Mouse (Mus musculus) bone marrow, adult 2 months (tissue): Measurements from ENCODE around the gene Drc3. TPM values are rescaled to one million over a fixed set of nuclear protein-coding genes. Genes with fewer than 3 reads are reported as not detected.

Experiments
- H3K27ac ChIP-seq: fragments of 200-500 bp; 2 replicates; pipeline ENCODE4 v1.5.1; 2012; ENCODE audit warnings: low read depth, mild to moderate bottlenecking, control low read depth, inconsistent platforms, low read length; ENCODE audit not compliant: control insufficient read depth, poor library complexity, insufficient read depth
- H3K4me1 ChIP-seq: fragments of 200-500 bp; 2 replicates; pipeline ENCODE4 v1.6.1; 2011; ENCODE audit warnings: low read length; ENCODE audit not compliant: control insufficient read depth, insufficient read depth
- H3K4me3 ChIP-seq: fragments of 200-500 bp; replicated peaks from 2 replicates; pipeline ENCODE3; 2011; ENCODE audit warnings: mild to moderate bottlenecking, low read depth, low read length, control low read depth; ENCODE audit not compliant: control insufficient read depth
- CTCF ChIP-seq: fragments of 200-500 bp; IDR thresholded peaks from 2 replicates; pipeline ENCODE4 v1.5.1; 2011; ENCODE audit warnings: low read length, control low read depth; ENCODE audit not compliant: control insufficient read depth, insufficient read depth
- POLR2A ChIP-seq: fragments of 200-500 bp; IDR thresholded peaks from 2 replicates; pipeline ENCODE4 v1.6.1; 2011; ENCODE audit warnings: low read depth, mild to moderate bottlenecking, control low read depth, low read length, borderline replicate concordance; ENCODE audit not compliant: control insufficient read depth
- WGBS: fragments of 180-500 bp; shearing (Covaris S2); methylation state at CpG from one replicate; pipeline ENCODE4 v1.1.7; 2018; 5-methylcytosine and 5-hydroxymethylcytosine counted together
- polyA plus RNA-seq: library from polyadenylated mRNA; stranded (reverse); fragments of >200 nt; gene quantifications from 2 replicates; pipeline ENCODE4 v1.2.4, GENCODE M21; 2011; ENCODE audit warnings: low replicate concordance; ENCODE audit not compliant: missing spikeins, insufficient read depth, insufficient read length

Drc3 gene
- not detected in 2 replicates for polyA plus RNA-seq

DNA sequence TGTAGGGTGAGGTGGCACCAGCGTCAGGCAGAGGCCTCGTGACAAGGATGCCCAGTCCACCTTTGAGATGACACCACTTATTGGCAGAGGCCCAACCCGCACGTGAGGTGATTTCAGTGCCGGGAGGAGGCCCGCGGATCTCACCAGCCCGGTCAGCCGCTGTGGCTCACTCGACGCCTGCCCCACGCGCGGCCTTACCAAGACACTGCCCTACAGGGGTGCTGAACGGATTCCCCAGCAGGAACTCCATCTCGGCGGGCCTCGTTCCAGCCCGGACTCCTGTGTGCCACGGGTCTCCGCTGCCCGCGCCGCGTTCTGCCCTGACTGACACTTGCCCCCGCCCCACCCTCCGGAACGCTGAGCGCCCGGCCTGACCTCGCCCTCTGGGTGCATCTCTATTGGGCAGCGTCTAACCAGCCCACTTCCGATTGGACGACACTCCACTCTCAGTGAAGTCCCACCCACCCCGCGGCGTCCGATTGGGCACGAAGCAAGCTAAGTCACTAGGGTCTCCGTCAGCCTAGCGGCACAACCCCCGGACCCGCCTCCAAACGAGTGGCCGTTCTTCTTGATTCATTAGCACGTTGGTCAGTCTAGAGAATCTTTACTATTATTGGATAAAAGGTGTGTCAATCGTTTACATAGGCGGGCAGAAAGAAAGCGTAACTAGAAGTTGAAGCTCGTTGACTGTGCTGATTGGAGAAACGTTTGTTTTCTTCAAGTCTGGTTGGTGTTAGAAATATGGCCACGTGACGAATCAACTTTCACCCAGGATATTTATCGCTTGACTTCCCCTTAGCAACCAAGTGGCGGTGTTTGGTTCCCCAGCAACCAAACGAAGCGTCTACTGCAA is at the start of gene Drc3, which contains the start of gene Tom1l2:
Gene Drc3, plus strand, starts transcription at position 771 of the 853 bp plus-strand sequence.
Gene Tom1l2, minus strand, starts transcription at position 347 of the 853 bp plus-strand sequence.
- Histone ChIP-seq H3K4me1 (peaks cover 1% of the 10 kb centered on the region; the same call in 1 of the 2 replicates), H3K27ac (peak within 1 kb of the TSS; percentile 60), H3K4me3 (peak within 1 kb of the TSS; percentile 79)
- WGBS = under 1% methylated on average over 57 of the region's 57 CpGs
- TF ChIP-seq POLR2A (peak; percentile 66; the same call in 1 of the 2 replicates), CTCF (no peak)

DNA sequence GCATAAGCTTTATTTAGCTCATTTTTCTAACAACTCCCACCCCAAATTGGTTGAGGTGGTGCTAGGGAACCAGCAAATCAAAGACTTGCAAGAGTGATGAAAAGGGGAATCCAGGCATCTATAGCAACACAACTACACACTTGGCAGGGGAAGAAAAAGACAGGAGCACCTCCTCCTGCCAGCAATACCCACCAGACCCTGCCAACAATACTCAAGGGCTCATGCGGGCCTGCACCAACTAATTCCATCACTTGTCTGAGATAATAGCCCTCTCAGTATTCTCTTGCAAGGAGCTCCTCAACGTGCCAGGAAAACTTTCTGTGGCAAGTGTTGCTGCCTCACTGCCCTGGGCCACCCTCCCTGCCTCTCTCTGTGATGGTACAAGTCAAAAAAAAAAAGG is 49.6 kb upstream of the Drc3 start:
- H3K4me3 ChIP-seq = no peak overlapping the region
- 74% methylated on average over 2 of the region's 2 CpGs for WGBS
- peaks cover 1% of the 10 kb centered on the region for H3K4me1 ChIP-seq
- no peak for TF ChIP-seq POLR2A
- TF ChIP-seq CTCF = no peak
- H3K27ac ChIP-seq = no peak overlapping the region

DNA sequence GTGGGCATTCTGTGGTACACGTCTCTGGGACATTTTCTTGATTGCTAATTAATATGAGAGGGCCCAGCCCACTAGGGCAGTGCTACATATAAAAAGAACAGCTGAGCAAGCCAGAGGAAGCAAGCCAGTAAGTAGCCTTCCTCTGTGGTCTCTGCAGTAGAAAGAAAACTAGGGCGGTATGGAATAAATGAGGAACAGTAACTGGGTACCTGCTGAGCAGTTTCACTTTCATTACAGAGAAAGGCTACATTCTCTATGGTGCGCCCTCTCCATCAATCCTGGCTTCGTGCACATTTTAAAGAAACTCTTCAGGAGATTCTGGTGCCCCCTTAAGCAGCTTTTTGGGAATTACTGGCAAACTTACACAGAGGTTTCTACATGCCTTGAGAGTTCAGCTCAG is 47.5 kb upstream of the Drc3 start:
- Histone ChIP-seq H3K4me3 (no peak overlapping the region), H3K4me1 (peaks cover 4% of the 10 kb centered on the region), H3K27ac (peak overlapping the region; percentile 23; the same call in 1 of the 2 replicates)
- no peak for TF ChIP-seq CTCF
- no peak for TF ChIP-seq POLR2A
- WGBS = 3% methylated on average over 4 of the region's 4 CpGs

DNA sequence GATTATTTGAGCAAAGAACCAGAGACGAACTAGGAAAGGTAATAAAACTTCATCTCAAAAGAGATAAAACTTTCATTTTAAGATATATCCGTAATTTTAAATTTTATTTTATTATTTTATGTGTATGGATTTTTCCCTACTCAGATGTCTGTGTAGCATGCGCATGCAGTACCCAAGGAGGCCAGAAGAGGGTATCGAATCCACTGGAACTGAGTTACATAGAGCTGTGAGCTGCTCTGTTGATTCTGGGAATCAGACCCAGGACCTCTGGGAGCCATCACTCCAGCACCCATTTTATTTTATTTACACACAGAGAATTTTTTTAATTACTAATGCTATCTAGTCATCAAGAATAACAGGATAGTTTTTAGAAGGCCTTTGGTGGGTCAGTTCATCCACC is 46.3 kb upstream of the Drc3 start:
- 69% methylated on average over 4 of the region's 4 CpGs for WGBS

DNA sequence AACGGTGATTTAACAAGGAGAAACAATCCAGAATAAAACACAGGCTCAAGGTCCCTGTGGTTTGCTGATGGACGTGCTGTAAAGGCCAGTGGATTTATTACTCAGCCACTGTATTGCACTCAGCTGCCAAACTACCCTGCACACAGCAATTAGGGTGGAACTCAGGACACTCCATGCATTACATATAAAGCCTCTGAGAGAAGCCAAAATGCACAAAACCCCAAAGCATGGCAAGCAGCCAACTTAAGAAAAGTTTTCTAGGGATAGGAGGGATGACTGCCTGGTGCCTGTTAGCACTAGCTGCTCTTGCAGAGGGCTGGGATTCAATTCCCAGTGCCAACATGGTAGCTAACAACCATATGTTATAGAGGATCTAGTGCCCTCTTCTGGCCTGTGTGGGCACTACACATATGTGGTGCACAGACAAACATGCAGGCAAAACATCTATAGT is 45.7 kb upstream of the Drc3 start:
- H3K27ac ChIP-seq = no peak overlapping the region
- H3K4me1 ChIP-seq = peaks cover 3% of the 10 kb centered on the region
- no peak overlapping the region for H3K4me3 ChIP-seq
- TF ChIP-seq POLR2A (no peak), CTCF (peak; percentile 34; the same call in 1 of the 2 replicates)
- 87% methylated on average over 2 of the region's 2 CpGs for WGBS

More for the DNA sequence above, 46.3 kb upstream of the Drc3 start:
- Histone ChIP-seq H3K4me1 (peaks cover 4% of the 10 kb centered on the region), H3K4me3 (no peak overlapping the region), H3K27ac (no peak overlapping the region)
- TF ChIP-seq CTCF (no peak), POLR2A (no peak)

DNA sequence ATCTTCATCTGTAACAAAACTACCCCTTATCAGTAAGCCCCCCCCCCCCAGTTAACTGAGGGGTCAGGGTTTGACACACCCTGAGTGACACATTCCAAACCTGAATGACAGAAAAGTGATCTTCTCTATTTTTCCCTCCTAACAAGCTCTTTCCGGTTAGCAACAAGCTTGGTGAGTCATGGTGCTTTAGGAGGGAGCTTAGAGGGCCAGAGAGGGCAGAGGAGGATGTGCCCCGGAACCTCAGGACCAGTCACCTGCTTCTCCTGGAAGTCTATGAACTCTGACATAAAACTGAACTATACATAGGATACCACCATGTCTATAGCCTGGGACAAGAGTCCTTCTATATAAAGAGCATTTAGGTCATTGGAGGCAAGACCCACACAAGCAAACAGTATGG is 45.1 kb upstream of the Drc3 start:
- TF ChIP-seq POLR2A (no peak), CTCF (no peak)
- Histone ChIP-seq H3K27ac (no peak overlapping the region), H3K4me1 (peaks cover 3% of the 10 kb centered on the region), H3K4me3 (no peak overlapping the region)
- WGBS = 50% methylated on average over 2 of the region's 2 CpGs

DNA sequence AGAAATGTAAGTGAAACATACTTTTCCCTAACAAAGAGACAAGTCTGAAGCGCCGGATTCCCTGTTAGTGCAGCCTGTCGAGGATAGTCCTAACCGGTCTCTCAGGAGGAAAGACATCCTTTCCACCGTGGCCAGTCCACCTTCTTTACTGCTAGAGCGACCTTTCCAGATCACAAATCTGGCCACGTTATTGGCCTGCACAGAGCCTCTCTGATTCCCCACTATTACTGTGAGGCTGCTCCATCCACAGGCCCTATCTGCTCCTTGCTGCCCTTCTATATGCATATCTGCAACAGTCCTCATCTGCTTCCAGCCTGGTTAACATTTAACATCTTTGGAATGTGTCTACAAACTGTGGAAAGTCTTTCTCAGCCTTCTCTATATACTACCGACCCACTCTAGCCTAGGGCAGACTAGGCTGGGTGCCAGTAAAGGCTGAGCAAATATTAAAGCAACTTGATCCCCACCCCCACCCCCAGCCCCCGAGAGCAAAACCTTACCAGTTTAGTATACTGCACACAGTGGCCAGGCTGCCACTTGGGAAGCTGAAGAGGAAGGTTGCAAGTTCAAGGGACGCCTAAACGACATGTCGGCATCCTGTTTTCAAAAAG is 44.5 kb upstream of the Drc3 start:
- Histone ChIP-seq H3K4me3 (no peak overlapping the region), H3K4me1 (peaks cover 3% of the 10 kb centered on the region), H3K27ac (no peak overlapping the region)
- WGBS = 61% methylated on average over 12 of the region's 12 CpGs
- TF ChIP-seq POLR2A (no peak), CTCF (no peak)

DNA sequence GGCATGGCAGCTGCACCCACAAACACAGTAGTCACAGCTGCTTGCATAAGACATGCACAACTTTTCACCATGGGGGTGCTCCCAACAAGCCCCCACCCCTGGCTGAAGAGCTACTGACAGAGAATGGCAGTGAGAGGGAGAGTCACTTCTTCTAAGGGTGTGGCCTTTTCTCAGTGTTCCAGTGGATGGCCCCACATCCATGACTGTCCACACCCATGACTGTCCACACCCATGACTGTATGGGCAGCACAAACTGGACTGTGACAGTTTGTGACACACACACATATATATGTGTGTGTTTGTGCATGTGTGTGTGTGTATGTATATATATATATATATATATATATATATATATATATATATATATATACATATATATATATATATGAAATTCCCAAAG is 43.3 kb upstream of the Drc3 start:
- H3K4me3 ChIP-seq = no peak overlapping the region
- no peak overlapping the region for H3K27ac ChIP-seq
- H3K4me1 ChIP-seq = peaks cover 3% of the 10 kb centered on the region
- TF ChIP-seq CTCF = no peak
- no peak for TF ChIP-seq POLR2A

DNA sequence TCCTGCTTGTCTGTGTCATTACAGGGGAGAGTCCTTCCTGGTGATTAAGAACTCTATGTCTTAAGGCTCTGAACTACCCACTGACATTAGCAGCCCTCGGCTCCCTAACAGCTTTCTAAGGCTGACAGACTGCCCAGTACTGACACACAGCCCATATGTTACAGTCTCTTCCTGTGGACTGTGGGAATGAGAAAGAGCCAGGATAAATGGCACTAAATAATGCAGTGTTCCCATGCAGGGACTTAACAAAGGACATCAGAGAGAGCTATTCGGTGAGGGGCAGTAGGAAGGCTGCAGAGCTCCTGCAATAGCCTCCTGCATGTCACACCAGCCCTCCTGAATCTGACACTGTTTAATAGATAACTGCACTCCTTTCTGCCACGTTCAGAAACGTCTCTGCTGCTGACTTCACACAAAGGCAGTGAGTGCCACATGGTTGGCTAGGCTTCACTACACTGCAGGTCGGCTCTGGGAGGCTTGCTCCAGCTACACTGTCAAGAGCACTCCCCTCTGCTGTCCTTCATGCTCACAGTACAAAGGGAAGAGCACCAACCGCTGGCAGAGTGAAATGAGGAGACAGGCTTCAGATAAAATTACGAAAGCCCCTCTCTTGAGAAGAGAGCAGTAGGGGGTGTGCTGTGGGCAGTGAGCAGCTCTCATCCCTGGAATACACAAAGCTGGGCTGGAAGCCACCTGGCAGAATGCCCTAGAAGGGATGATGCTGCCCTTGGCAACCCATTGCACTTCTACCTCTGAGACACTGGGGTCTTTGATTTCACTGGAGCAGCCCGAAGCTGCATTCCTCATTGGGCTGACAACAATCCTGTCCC is 41.9 kb upstream of the Drc3 start:
- Histone ChIP-seq H3K27ac (no peak overlapping the region), H3K4me1 (peaks cover 3% of the 10 kb centered on the region), H3K4me3 (no peak overlapping the region)
- TF ChIP-seq CTCF (no peak), POLR2A (no peak)
- 55% methylated on average over 8 of the region's 8 CpGs for WGBS
